Comparison of ENCODE assay signal across 8 mouse cellular contexts in genomic region chr4:53931499-53931898, GRCm38 (mm10).
DNase-seq lines count a peak whose midpoint lies in the region; ATAC-seq and TF ChIP-seq lines count a peak whose summit lies in the region.

No protein-coding gene starts in this region.

- peak; percentile 85 for ATAC-seq in embryonic facial prominence, embryonic 14.5 days (ENCODE audit: low read depth)
- ATAC-seq in liver, embryonic 15.5 days (ENCODE audit: insufficient read depth): no peak
- ATAC-seq in neural tube, embryonic 15.5 days (ENCODE audit: low FRiP score): peak; percentile 84

- TF ChIP-seq POLR2A in CH12.LX (IDR thresholded peaks at IDR 0.05; ENCODE audit: low read depth, low read length): no peak

- no peak overlapping the region for H3K9ac ChIP-seq in CH12.LX (ENCODE audit: insufficient read depth, low read depth)
- H3K9ac ChIP-seq in embryonic facial prominence, embryonic 14.5 days (ENCODE audit: low read depth, low read length): 0 out of 2 replicates have a peak overlapping the region, but pooled peaks have one; percentile 42
- no peak overlapping the region for H3K9ac ChIP-seq in liver, embryonic 15.5 days
- no peak overlapping the region for H3K9ac ChIP-seq in neural tube, embryonic 15.5 days (replicated peaks)

- TF ChIP-seq EP300 in CH12.LX (IDR thresholded peaks at IDR 0.05; ENCODE audit: low read length): no peak

- H3K27ac ChIP-seq in CH12.LX (ENCODE audit: insufficient read depth, low read depth): no peak overlapping the region
- no peak overlapping the region for H3K27ac ChIP-seq in embryonic facial prominence, embryonic 14.5 days (replicated peaks; ENCODE audit: low read depth, low read length)
- H3K27ac ChIP-seq in liver, embryonic 15.5 days (replicated peaks): no peak overlapping the region
- no peak overlapping the region for H3K27ac ChIP-seq in neural tube, embryonic 15.5 days (replicated peaks)

- H3K4me3 ChIP-seq in CH12.LX (replicated peaks in 1 of 3; ENCODE audit: low read depth in 2 of 3, low read length in 2 of 3, poor library complexity in 1 of 3): no peak overlapping the region
- peak overlapping the region; percentile 26 for H3K4me3 ChIP-seq in embryonic facial prominence, embryonic 14.5 days (ENCODE audit: low read depth, low read length)
- no peak overlapping the region for H3K4me3 ChIP-seq in liver, embryonic 15.5 days (replicated peaks)
- H3K4me3 ChIP-seq in neural tube, embryonic 15.5 days (replicated peaks): peak overlapping the region; percentile 23; the same call in 1 of the 2 replicates

- no peaks in the 10 kb centered on the region for H3K27me3 ChIP-seq in CH12.LX (replicated peaks)
- no peaks in the 10 kb centered on the region for H3K27me3 ChIP-seq in embryonic facial prominence, embryonic 14.5 days (replicated peaks; ENCODE audit: control insufficient read depth, insufficient read depth, low read length)
- no peaks in the 10 kb centered on the region for H3K27me3 ChIP-seq in liver, embryonic 15.5 days
- no peaks in the 10 kb centered on the region for H3K27me3 ChIP-seq in neural tube, embryonic 15.5 days (replicated peaks)

- H3K9me3 ChIP-seq in CH12.LX (replicated peaks; ENCODE audit: low read length): no peaks in the 10 kb centered on the region
- H3K9me3 ChIP-seq in embryonic facial prominence, embryonic 14.5 days (ENCODE audit: control insufficient read depth, low read length): no peaks in the 10 kb centered on the region
- H3K9me3 ChIP-seq in liver, embryonic 15.5 days (replicated peaks): no peaks in the 10 kb centered on the region
- no peaks in the 10 kb centered on the region for H3K9me3 ChIP-seq in neural tube, embryonic 15.5 days (replicated peaks)

- dilution Hi-C loops in CH12.LX (cut with MboI; ENCODE audit: extremely low pct_ligation_motif_present, extremely low pct_unique_long_range_greater_than_20kb, low sequenced_read_pairs): no loop called here

- H3K36me3 ChIP-seq in CH12.LX (replicated peaks in 1 of 2; ENCODE audit: control insufficient read depth in 1 of 2, insufficient read depth in 1 of 2, low read length in 1 of 2): no peaks in the 10 kb centered on the region
- no peaks in the 10 kb centered on the region for H3K36me3 ChIP-seq in embryonic facial prominence, embryonic 14.5 days (ENCODE audit: control insufficient read depth, insufficient read depth, low read length)
- H3K36me3 ChIP-seq in liver, embryonic 15.5 days (replicated peaks): no peaks in the 10 kb centered on the region
- H3K36me3 ChIP-seq in neural tube, embryonic 15.5 days: no peaks in the 10 kb centered on the region

- no peaks in the 10 kb centered on the region for H3K79me2 ChIP-seq in CH12.LX (replicated peaks; ENCODE audit: control insufficient read depth, extremely low read depth, insufficient read depth, poor library complexity, severe bottlenecking)

- WGBS in embryonic facial prominence, embryonic 14.5 days: 13% methylated on average over 10 of the region's 10 CpGs
- 9% methylated on average over 10 of the region's 10 CpGs for WGBS in liver, embryonic 15.5 days (ENCODE audit: insufficient replicate concordance)
- WGBS in neural tube, embryonic 15.5 days: 16% methylated on average over 10 of the region's 10 CpGs

- intact Hi-C loops in heart, postnatal 14 days (cut with DNase I): loop anchor here (1.0 to 10.0 kb wide), 2 partner anchors 1013 to 1309 kb away; partner anchors contain the start of gene Zfp462

- in situ Hi-C loops in CH12.LX (cut with MboI; ENCODE audit: low pct_ligation_motif_present, low pct_unique_long_range_greater_than_20kb, low sequenced_read_pairs): no loop called here

- H3K4me2 ChIP-seq in CH12.LX (ENCODE audit: insufficient read depth, low read depth, poor library complexity, severe bottlenecking): peak overlapping the region; percentile 30
- H3K4me2 ChIP-seq in embryonic facial prominence, embryonic 14.5 days (ENCODE audit: low read depth, low read length): peak overlapping the region; percentile 49
- H3K4me2 ChIP-seq in liver, embryonic 15.5 days: peak overlapping the region; percentile 45
- H3K4me2 ChIP-seq in neural tube, embryonic 15.5 days: peak overlapping the region; percentile 49

- peak; percentile 54 for DNase-seq in CH12.LX (ENCODE audit: extremely low read depth)
- DNase-seq in adrenal gland, adult 8-10 months: peak; percentile 49
- peak; percentile 91 for DNase-seq in embryonic facial prominence, embryonic 14.5 days (ENCODE audit: low spot score)
- DNase-seq in heart, postnatal 14 days: peak; percentile 42 to 52
- peak; percentile 35 to 68 for DNase-seq in kidney, postnatal 36 days
- DNase-seq in yolk sac, embryonic 10.5 days (ENCODE audit: low spot score): peak; percentile 36

- TF ChIP-seq RAD21 in CH12.LX (IDR thresholded peaks at IDR 0.05; ENCODE audit: low read depth, low read length): peak; percentile 90

- peaks cover 0 to 12% of the 10 kb centered on the region in 2 experiments; a peak in 2 of 4 replicates for H3K4me1 ChIP-seq in CH12.LX (ENCODE audit: control insufficient read depth in 1 of 2, insufficient read depth in 2 of 2)
- H3K4me1 ChIP-seq in embryonic facial prominence, embryonic 14.5 days (ENCODE audit: control insufficient read depth, insufficient read depth, low read length): 0 out of 2 replicates have a peak, but pooled peaks cover 4% of the 10 kb centered on the region
- 0 out of 2 replicates have a peak, but pooled peaks cover 4% of the 10 kb centered on the region for H3K4me1 ChIP-seq in liver, embryonic 15.5 days (replicated peaks)
- 0 out of 2 replicates have a peak, but pooled peaks cover 5% of the 10 kb centered on the region for H3K4me1 ChIP-seq in neural tube, embryonic 15.5 days

- peak; percentile 51 to 85 for TF ChIP-seq CTCF in CH12.LX (conservative IDR thresholded peaks at IDR 0.05 in 1 of 2, IDR thresholded peaks at IDR 0.05 in 1 of 2; ENCODE audit: low read depth in 2 of 2, low read length in 2 of 2)

TF ChIP-seq in CH12.LX, 34 proteins besides CTCF, POLR2A, EP300 and RAD21:
- TF ChIP-seq ETS1 (conservative IDR thresholded peaks at IDR 0.05; ENCODE audit: low read depth, low read length): no peak
- TF ChIP-seq SMC3 (IDR thresholded peaks at IDR 0.05; ENCODE audit: low read depth, low read length): peak; percentile 88
- no peak for TF ChIP-seq USF2 (conservative IDR thresholded peaks at IDR 0.05; ENCODE audit: low read depth, low read length)
- TF ChIP-seq ZC3H11A (IDR thresholded peaks at IDR 0.05; ENCODE audit: low read depth, low read length): 0 out of 2 replicates have a peak, but pooled peaks have one; percentile 9
- no peak for TF ChIP-seq MXI1 (IDR thresholded peaks at IDR 0.05; ENCODE audit: low read depth, low read length)
- TF ChIP-seq BHLHE40 (IDR thresholded peaks at IDR 0.05; ENCODE audit: low read depth, low read length): no peak
TF ChIP-seq in CH12.LX: peak in this region for 2.

Comparison
In these comparisons a context has a peak if more than half of its experiments do, and no peak if none do; other contexts are left out.
1. DNase-seq: peak in every context shown above with its lines; median percentile 91 in embryonic facial prominence, embryonic 14.5 days; 54 in CH12.LX; 52 in kidney, postnatal 36 days; 49 in adrenal gland, adult 8-10 months; 47 in heart, postnatal 14 days; 36 in yolk sac, embryonic 10.5 days.
2. H3K4me3 ChIP-seq: peak in embryonic facial prominence, embryonic 14.5 days (single experiment) and neural tube, embryonic 15.5 days (single experiment); none in CH12.LX (0 of 3) and liver, embryonic 15.5 days (single experiment).
3. Peak in every context shown above with its lines, with median percentiles within 50 percentile points of each other: H3K4me2 ChIP-seq.